Mouse (Mus musculus) heart, embryonic 11.5 days (tissue): Measurements from ENCODE around the gene Ly75. TPM values are rescaled to one million over a fixed set of nuclear protein-coding genes. Genes with fewer than 3 reads are reported as not detected.

ENCODE experiments used
- ATAC-seq: fragments of 200-750 bp; cut with Nextera tagmentation; replicated peaks from 2 replicates; pipeline ENCODE4 v1.8.0; 2017; ENCODE audit warnings: moderate library complexity; ENCODE audit not compliant: insufficient number of reproducible peaks, low FRiP score, low TSS enrichment
- H3K27ac ChIP-seq: fragments of 300-500 bp; sonication (generic); 2 replicates; pipeline ENCODE4 v1.5.1; 2014; ENCODE audit warnings: mild to moderate bottlenecking, low read depth, low read length
- H3K27me3 ChIP-seq: fragments of 300-500 bp; sonication (generic); 2 replicates; pipeline ENCODE4 v1.6.1; 2014; ENCODE audit warnings: mild to moderate bottlenecking, low read length, mixed read lengths; ENCODE audit not compliant: control insufficient read depth, insufficient read depth
- H3K36me3 ChIP-seq: fragments of 300-500 bp; sonication (generic); 2 replicates; pipeline ENCODE4 v1.6.1; 2014; ENCODE audit warnings: mild to moderate bottlenecking, low read length, moderate library complexity, mixed read lengths; ENCODE audit not compliant: control insufficient read depth, insufficient read depth
- H3K4me1 ChIP-seq: fragments of 300-500 bp; sonication (generic); 2 replicates; pipeline ENCODE4 v1.6.1; 2014; ENCODE audit warnings: low read length; ENCODE audit not compliant: control insufficient read depth, insufficient read depth
- H3K4me2 ChIP-seq: fragments of 300-500 bp; sonication (generic); 2 replicates; pipeline ENCODE4 v1.6.1; 2014; ENCODE audit warnings: mild to moderate bottlenecking, moderate library complexity
- H3K4me3 ChIP-seq: fragments of 300-500 bp; sonication (generic); 2 replicates; pipeline ENCODE4 v1.5.1; 2014; ENCODE audit warnings: low read depth, low read length
- H3K9ac ChIP-seq: fragments of 300-500 bp; sonication (generic); 2 replicates; pipeline ENCODE4 v1.6.1; 2014; ENCODE audit warnings: mild to moderate bottlenecking, low read depth, low read length, moderate library complexity
- H3K9me3 ChIP-seq: fragments of 300-500 bp; sonication (generic); replicated peaks from 2 replicates; pipeline ENCODE4 v1.6.1; 2016; ENCODE audit warnings: low read length; ENCODE audit not compliant: control insufficient read depth
- WGBS: fragments of 180-500 bp; shearing (Covaris S2); extraction: QIAGEN DNeasy Blood & Tissue Kit; methylation state at CpG from one replicate; pipeline ENCODE4 v1.1.7; 2014; ENCODE audit not compliant: insufficient replicate concordance; 5-methylcytosine and 5-hydroxymethylcytosine counted together
- polyA plus RNA-seq: library from polyadenylated mRNA; unstranded; fragments of >200 nt; fragmentation: Nextera tagmentation; extraction: Ambion mirVana; gene quantifications from 2 replicates; pipeline ENCODE4 v1.2.1, GENCODE M21; 2014

The Ly75 gene
- polyA plus RNA-seq, 1 experiment from 2014 or later, result 3.7 TPM

DNA sequence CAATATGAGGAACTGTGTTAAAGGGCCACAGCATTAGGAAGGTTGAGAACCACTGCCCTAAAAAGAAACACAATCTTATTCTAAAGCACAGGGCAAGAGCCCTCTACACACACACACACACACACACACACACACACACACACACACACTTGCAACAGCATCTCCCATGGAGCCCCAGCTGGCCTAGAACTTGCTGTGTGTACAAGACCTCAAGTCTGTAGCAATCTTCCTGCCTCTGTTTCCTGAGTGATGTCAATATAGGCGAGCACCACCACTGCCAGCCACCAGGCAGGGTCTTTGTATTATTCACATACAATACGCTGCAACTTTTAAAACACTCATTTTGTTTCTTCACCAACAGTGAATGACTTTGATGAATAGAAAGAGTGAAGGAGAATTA lies 24.3 kb upstream of the Ly75 start:
- no peak overlapping the region for H3K9ac ChIP-seq

DNA sequence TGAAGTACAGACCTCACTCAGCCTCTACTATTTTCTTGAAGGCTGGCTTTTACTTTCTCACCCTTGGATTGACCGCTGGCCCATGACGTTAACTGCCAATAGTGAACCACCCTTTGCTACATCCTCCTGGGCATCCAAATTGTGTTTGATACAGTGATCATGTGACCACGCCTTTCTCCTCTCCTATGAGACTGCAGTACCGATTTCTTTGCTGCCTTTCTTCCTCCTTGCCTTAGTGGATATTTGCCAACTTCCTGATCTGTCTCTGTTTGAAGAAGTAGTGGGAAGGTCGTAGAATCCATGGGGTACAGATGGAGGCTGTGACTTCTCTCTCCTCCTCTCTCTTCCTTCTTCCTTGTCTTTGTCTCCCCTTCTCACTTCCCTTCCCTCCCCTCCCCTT lies 22.3 kb upstream of the Ly75 start:
- 88% methylated on average over 5 of the region's 5 CpGs for WGBS
- H3K27me3 ChIP-seq, result no peaks in the 10 kb centered on the region
- H3K27ac ChIP-seq, result no peak overlapping the region
- H3K9me3 ChIP-seq, result no peaks in the 10 kb centered on the region
- H3K9ac ChIP-seq, result no peak overlapping the region
- H3K4me3 ChIP-seq, result no peak overlapping the region
- no peaks in the 10 kb centered on the region for H3K36me3 ChIP-seq
- no peak overlapping the region for H3K4me2 ChIP-seq
- no peak for ATAC-seq
- H3K4me1 ChIP-seq, result no peaks in the 10 kb centered on the region

More for the DNA sequence above, 24.3 kb upstream of the Ly75 start:
- Histone ChIP-seq H3K27ac (no peak overlapping the region), H3K4me2 (no peak overlapping the region), H3K36me3 (no peaks in the 10 kb centered on the region), H3K9me3 (no peaks in the 10 kb centered on the region), H3K4me3 (no peak overlapping the region), H3K4me1 (no peaks in the 10 kb centered on the region), H3K27me3 (no peaks in the 10 kb centered on the region)
- 82% methylated on average over 2 of the region's 2 CpGs for WGBS
- ATAC-seq, result no peak

DNA sequence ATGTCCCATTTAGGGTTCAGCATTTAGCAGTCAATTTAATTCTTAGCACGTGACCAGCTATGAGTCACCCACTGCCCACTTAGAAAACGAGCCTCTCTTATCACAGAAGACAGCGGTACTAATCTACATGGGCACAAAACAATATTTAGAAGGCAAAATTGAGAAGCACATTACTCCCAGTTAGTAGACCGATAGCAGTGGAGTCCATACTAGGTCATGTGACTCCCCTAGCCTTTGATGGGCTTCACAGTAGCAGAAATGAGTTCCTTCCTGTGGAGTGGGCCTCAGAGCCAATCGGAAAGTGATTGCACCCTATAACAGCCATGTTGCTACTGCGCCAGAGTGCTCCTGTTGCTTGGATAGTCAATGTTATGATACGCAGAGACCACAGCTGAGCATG lies 21.7 kb upstream of the Ly75 start:
- no peak overlapping the region for H3K27ac ChIP-seq
- no peak overlapping the region for H3K4me2 ChIP-seq
- no peaks in the 10 kb centered on the region for H3K27me3 ChIP-seq
- no peaks in the 10 kb centered on the region for H3K4me1 ChIP-seq
- no peak overlapping the region for H3K9ac ChIP-seq
- no peaks in the 10 kb centered on the region for H3K36me3 ChIP-seq
- no peak for ATAC-seq
- 79% methylated on average over 7 of the region's 7 CpGs for WGBS
- no peaks in the 10 kb centered on the region for H3K9me3 ChIP-seq
- H3K4me3 ChIP-seq, result no peak overlapping the region

DNA sequence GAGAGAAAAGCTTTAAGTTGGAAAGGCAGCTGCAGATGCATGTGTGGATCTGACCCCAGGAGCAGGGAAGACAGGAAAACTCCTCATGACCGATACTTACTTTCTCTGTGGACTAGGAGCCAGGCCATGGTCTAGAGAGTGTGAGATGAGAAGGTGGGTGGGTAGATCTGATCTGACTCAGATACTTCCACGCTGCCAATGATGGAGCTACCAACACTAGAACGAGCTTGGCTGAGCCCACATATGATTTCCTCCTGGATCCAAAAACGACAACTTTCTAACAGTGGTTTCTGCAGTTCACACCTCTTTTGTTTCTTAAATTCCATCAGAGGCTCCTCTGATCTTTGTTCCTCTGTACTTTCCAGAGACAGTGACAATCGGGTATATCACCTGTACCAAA lies 18.6 kb upstream of the Ly75 start:
- Histone ChIP-seq H3K9ac (no peak overlapping the region), H3K4me2 (no peak overlapping the region), H3K9me3 (no peaks in the 10 kb centered on the region), H3K4me3 (no peak overlapping the region), H3K27me3 (no peaks in the 10 kb centered on the region), H3K27ac (no peak overlapping the region), H3K4me1 (no peaks in the 10 kb centered on the region), H3K36me3 (no peaks in the 10 kb centered on the region)
- ATAC-seq, result no peak
- WGBS, result 68% methylated on average over 5 of the region's 5 CpGs

DNA sequence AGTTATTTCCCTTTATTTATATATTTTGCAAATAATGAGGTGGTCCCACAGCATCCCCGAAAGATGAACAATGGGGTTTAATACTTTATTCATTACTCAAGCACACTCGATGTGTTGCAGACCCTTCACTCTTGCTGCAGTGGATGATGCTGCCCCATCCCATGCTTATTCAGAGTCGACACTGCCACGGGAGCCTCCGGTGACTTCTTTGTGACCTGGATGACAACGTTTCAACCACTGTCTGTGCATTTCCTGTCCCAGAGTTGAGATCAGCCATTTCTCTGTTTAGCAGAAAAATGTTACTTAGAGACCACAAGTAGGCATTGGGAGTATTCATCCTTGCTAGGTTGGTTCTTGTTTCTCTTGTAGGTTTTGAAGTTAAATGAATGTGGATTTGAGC lies 10.7 kb upstream of the Ly75 start:
- no peak for ATAC-seq

DNA sequence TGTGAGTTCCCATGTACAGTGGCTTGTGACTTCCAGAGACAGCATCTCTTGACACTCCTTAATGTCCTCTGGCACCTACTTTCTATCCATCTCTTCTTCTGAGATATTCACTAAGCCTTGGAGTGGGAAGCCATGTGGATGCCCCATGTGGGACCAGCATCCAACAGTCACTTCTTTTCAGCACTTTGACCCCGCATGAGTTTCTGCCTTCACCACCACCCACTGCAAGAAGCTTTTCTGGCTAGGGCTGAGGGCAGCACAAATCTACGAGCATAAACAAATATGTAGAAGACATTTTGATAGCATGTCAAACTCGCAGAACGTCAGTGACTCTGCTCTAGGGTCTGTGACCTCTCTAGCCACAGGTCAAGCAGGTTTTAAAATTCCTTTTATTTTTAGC lies 9.2 kb upstream of the Ly75 start:
- no peak overlapping the region for H3K27ac ChIP-seq
- no peaks in the 10 kb centered on the region for H3K36me3 ChIP-seq
- H3K4me3 ChIP-seq, result no peak overlapping the region
- no peak overlapping the region for H3K4me2 ChIP-seq
- WGBS, result 61% methylated on average over 4 of the region's 4 CpGs
- H3K9me3 ChIP-seq, result no peaks in the 10 kb centered on the region
- peaks cover 4% of the 10 kb centered on the region for H3K4me1 ChIP-seq
- ATAC-seq, result no peak
- no peak overlapping the region for H3K9ac ChIP-seq
- H3K27me3 ChIP-seq, result no peaks in the 10 kb centered on the region

More for the DNA sequence above, 10.7 kb upstream of the Ly75 start:
- WGBS, result 66% methylated on average over 6 of the region's 6 CpGs
- Histone ChIP-seq H3K4me3 (no peak overlapping the region), H3K27ac (no peak overlapping the region), H3K4me2 (no peak overlapping the region), H3K36me3 (no peaks in the 10 kb centered on the region), H3K9me3 (no peaks in the 10 kb centered on the region), H3K4me1 (peaks cover 4% of the 10 kb centered on the region), H3K27me3 (no peaks in the 10 kb centered on the region), H3K9ac (no peak overlapping the region)

DNA sequence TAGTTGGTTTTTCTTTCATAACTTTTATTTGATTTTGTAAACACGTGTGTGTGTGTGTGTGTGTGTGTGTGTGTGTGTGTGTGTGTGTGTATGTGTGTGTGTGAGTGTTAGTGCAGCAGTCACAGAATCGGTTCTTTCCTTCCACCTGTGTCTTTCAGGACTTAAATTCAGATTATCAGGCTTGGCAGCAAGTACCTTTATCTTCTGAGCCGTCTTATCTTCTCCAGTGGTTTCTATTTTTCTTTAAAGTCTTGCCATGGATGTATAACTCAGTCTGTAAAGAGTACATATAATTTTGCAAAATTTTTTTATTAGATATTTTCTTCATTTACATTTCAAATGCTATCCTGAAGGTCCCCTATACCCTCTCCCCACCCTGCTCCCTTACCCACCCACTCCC lies 4.3 kb upstream of the Ly75 start:
- no peak for ATAC-seq
- WGBS, result 59% methylated on average over 3 of the region's 3 CpGs
- no peak overlapping the region for H3K9ac ChIP-seq
- no peaks in the 10 kb centered on the region for H3K27me3 ChIP-seq
- H3K4me2 ChIP-seq, result no peak overlapping the region
- H3K36me3 ChIP-seq, result no peaks in the 10 kb centered on the region
- H3K4me3 ChIP-seq, result no peak overlapping the region
- peaks cover 4% of the 10 kb centered on the region for H3K4me1 ChIP-seq
- H3K9me3 ChIP-seq, result no peaks in the 10 kb centered on the region
- H3K27ac ChIP-seq, result no peak overlapping the region

DNA sequence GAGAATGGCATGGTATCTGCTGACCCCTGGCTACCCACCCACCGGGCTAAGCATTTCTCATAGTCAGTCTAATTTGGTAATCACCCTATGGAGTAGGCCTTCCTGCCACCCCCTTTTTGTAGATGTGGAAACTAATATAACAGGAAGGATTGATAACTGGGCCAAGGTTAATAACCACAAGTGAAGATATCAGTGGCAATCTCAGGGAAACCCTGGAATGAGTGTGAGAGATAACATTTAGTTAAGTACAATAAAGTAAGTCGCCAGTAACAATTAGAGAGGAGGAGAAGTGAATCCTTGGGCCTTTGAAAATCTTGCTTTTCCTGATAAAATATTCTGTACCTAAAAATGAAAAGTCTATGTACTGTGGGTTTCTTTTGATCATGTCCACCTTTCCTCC lies 3.7 kb upstream of the Ly75 start:
- no peaks in the 10 kb centered on the region for H3K36me3 ChIP-seq
- no peak for ATAC-seq
- peaks cover 4% of the 10 kb centered on the region for H3K4me1 ChIP-seq
- H3K9me3 ChIP-seq, result no peaks in the 10 kb centered on the region
- no peak overlapping the region for H3K4me2 ChIP-seq
- H3K9ac ChIP-seq, result no peak overlapping the region
- H3K4me3 ChIP-seq, result no peak overlapping the region
- H3K27me3 ChIP-seq, result no peaks in the 10 kb centered on the region
- 61% methylated on average over 2 of the region's 2 CpGs for WGBS
- no peak overlapping the region for H3K27ac ChIP-seq

DNA sequence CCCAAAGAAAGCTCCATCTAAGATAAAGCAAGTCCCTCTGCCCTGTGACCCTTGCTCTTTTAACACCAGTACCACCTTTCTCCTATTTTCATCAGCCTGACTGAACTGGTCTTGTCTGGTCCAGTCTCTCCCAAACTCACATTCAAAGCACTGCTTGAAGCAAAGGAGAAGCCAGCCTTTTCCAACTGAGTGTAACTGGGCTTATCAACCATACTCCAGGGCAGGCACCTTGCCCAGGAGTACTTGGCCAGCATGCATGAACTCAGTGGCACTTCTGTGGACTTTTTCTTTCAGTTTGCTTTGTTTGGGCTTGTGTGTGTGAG lies 1.6 kb upstream of the Ly75 start:
- ATAC-seq, result no peak
- H3K9ac ChIP-seq, result no peak overlapping the region
- no peaks in the 10 kb centered on the region for H3K36me3 ChIP-seq
- no peaks in the 10 kb centered on the region; the same call in 1 of the 2 replicates for H3K4me1 ChIP-seq
- no peaks in the 10 kb centered on the region for H3K27me3 ChIP-seq
- H3K4me2 ChIP-seq, result no peak overlapping the region
- no peak overlapping the region for H3K27ac ChIP-seq
- no peak overlapping the region for H3K4me3 ChIP-seq
- H3K9me3 ChIP-seq, result no peaks in the 10 kb centered on the region
